Mouse (Mus musculus): Measurements from ENCODE around the gene Msrb3. TPM values are rescaled to one million over a fixed set of nuclear protein-coding genes. Genes with fewer than 3 reads are reported as not detected.
A peak's percentile ranks its signal among the peaks of the same experiment; 100 is the strongest.

The Msrb3 gene
- polyA plus RNA-seq, 1 experiment from 2014 or later, result 31.4 TPM

GRCm38 (mm10) chr10:120808167-120808566 lies 90.7 kb downstream of the Msrb3 start:
- H3K4me3 ChIP-seq (ENCODE audit: low read depth, low read length), result no peak overlapping the region

DNA sequence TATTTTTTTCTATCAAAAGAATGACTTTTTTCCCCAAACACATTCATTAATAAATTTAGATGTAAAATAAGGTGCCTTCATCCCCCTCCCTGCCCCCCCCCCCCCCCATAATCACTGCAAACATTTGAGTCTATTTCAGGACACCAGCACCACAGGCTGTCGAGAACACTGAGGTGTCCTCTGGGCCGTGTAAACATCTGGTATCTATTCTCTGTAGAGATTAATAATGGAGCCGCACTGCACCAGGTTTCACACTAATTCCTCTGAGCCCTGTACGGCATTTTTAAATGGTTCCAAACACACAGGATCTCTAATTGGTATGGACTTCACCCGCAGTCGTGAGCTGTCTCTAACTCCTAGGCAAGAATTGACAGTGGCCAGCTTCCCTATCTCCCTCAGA lies 97.8 kb downstream of the Msrb3 start:
- WGBS (ENCODE audit: insufficient replicate concordance), result 6% methylated on average over 6 of the region's 6 CpGs
- peaks cover 26% of the 10 kb centered on the region for H3K4me1 ChIP-seq (ENCODE audit: control insufficient read depth, insufficient read depth, low read length)
- no peaks in the 10 kb centered on the region for H3K9me3 ChIP-seq (replicated peaks; ENCODE audit: control insufficient read depth, low read length)
- no peaks in the 10 kb centered on the region for H3K27me3 ChIP-seq (ENCODE audit: control insufficient read depth, insufficient read depth, low read length)
- ATAC-seq (replicated peaks; ENCODE audit: insufficient number of reproducible peaks, low FRiP score, low TSS enrichment), result no peak
- H3K9ac ChIP-seq (ENCODE audit: low read depth, low read length), result no peak overlapping the region
- peak overlapping the region; percentile 71 for H3K27ac ChIP-seq (ENCODE audit: low read depth, low read length)
- H3K4me3 ChIP-seq (ENCODE audit: low read depth, low read length), result 0 out of 2 replicates have a peak overlapping the region, but pooled peaks have one; percentile 2
- H3K36me3 ChIP-seq (ENCODE audit: control insufficient read depth, insufficient read depth, low read length), result no peaks in the 10 kb centered on the region
- peak overlapping the region; percentile 56 for H3K4me2 ChIP-seq

More at GRCm38 (mm10) chr10:120808167-120808566, 90.7 kb downstream of the Msrb3 start:
- H3K4me1 ChIP-seq (ENCODE audit: control insufficient read depth, insufficient read depth, low read length), result peaks cover 25% of the 10 kb centered on the region
- H3K36me3 ChIP-seq (ENCODE audit: control insufficient read depth, insufficient read depth, low read length), result no peaks in the 10 kb centered on the region
- H3K27ac ChIP-seq (ENCODE audit: low read depth, low read length), result no peak overlapping the region
- H3K9me3 ChIP-seq (replicated peaks; ENCODE audit: control insufficient read depth, low read length), result no peaks in the 10 kb centered on the region
- no peak overlapping the region for H3K4me2 ChIP-seq
- H3K27me3 ChIP-seq (ENCODE audit: control insufficient read depth, insufficient read depth, low read length), result no peaks in the 10 kb centered on the region
- ATAC-seq (replicated peaks; ENCODE audit: insufficient number of reproducible peaks, low FRiP score, low TSS enrichment), result no peak
- 94% methylated on average over 4 of the region's 4 CpGs for WGBS (ENCODE audit: insufficient replicate concordance)
- H3K9ac ChIP-seq (ENCODE audit: low read depth, low read length), result no peak overlapping the region

GRCm38 (mm10) chr10:120799479-120799878 lies 99.4 kb downstream of the Msrb3 start:
- no peaks in the 10 kb centered on the region for H3K9me3 ChIP-seq (replicated peaks; ENCODE audit: control insufficient read depth, low read length)

DNA sequence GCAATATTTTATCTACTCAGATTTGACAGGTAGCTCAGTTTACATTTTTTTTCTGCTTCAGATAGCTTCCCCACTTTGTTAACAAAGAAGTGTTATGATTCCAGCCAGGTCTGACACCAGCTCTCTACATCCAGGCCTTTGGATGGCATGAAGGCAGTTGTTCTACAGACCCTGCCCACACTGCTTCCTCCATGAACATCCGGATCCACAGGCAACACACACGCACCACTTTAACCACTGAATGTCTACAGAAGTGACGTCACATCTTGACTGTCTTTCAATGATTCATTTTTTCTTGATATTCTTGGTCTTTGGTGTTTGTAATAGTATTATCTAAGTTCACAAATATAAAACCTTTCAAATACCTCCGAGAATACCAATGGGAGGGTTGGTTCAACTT lies 102.2 kb downstream of the Msrb3 start:
- Histone ChIP-seq H3K4me1 (ENCODE audit: control insufficient read depth, insufficient read depth, low read length) (peaks cover 42% of the 10 kb centered on the region), H3K9me3 (replicated peaks; ENCODE audit: control insufficient read depth, low read length) (no peaks in the 10 kb centered on the region), H3K4me2 (no peak overlapping the region), H3K27ac (ENCODE audit: low read depth, low read length) (no peak overlapping the region), H3K36me3 (ENCODE audit: control insufficient read depth, insufficient read depth, low read length) (no peaks in the 10 kb centered on the region), H3K9ac (ENCODE audit: low read depth, low read length) (no peak overlapping the region), H3K27me3 (ENCODE audit: control insufficient read depth, insufficient read depth, low read length) (no peaks in the 10 kb centered on the region), H3K4me3 (ENCODE audit: low read depth, low read length) (no peak overlapping the region)
- no peak for ATAC-seq (replicated peaks; ENCODE audit: insufficient number of reproducible peaks, low FRiP score, low TSS enrichment)
- 82% methylated on average over 4 of the region's 4 CpGs for WGBS (ENCODE audit: insufficient replicate concordance)

More at GRCm38 (mm10) chr10:120799479-120799878, 99.4 kb downstream of the Msrb3 start:
- ATAC-seq (replicated peaks; ENCODE audit: insufficient number of reproducible peaks, low FRiP score, low TSS enrichment), result no peak
- WGBS (ENCODE audit: insufficient replicate concordance), result 65% methylated on average over 6 of the region's 6 CpGs
- no peaks in the 10 kb centered on the region for H3K27me3 ChIP-seq (ENCODE audit: control insufficient read depth, insufficient read depth, low read length)
- H3K4me2 ChIP-seq, result no peak overlapping the region
- peaks cover 35% of the 10 kb centered on the region for H3K4me1 ChIP-seq (ENCODE audit: control insufficient read depth, insufficient read depth, low read length)
- H3K36me3 ChIP-seq (ENCODE audit: control insufficient read depth, insufficient read depth, low read length), result no peaks in the 10 kb centered on the region
- H3K9ac ChIP-seq (ENCODE audit: low read depth, low read length), result no peak overlapping the region
- H3K4me3 ChIP-seq (ENCODE audit: low read depth, low read length), result no peak overlapping the region
- H3K27ac ChIP-seq (ENCODE audit: low read depth, low read length), result no peak overlapping the region

- Histone ChIP-seq H3K4me1 (ENCODE audit: control insufficient read depth, insufficient read depth, low read length) (peaks cover 35% of the 10 kb centered on the region), H3K9ac (ENCODE audit: low read depth, low read length) (no peak overlapping the region), H3K27ac (ENCODE audit: low read depth, low read length) (no peak overlapping the region), H3K4me3 (ENCODE audit: low read depth, low read length) (no peak overlapping the region), H3K4me2 (peak overlapping the region; percentile 6), H3K36me3 (ENCODE audit: control insufficient read depth, insufficient read depth, low read length) (peaks cover 4% of the 10 kb centered on the region; the same call in 1 of the 2 replicates), H3K27me3 (ENCODE audit: control insufficient read depth, insufficient read depth, low read length) (no peaks in the 10 kb centered on the region), H3K9me3 (replicated peaks; ENCODE audit: control insufficient read depth, low read length) (no peaks in the 10 kb centered on the region)
- ATAC-seq (replicated peaks; ENCODE audit: insufficient number of reproducible peaks, low FRiP score, low TSS enrichment), result no peak
- 10% methylated on average over 13 of the region's 13 CpGs for WGBS (ENCODE audit: insufficient replicate concordance)
Observed at GRCm38 (mm10) chr10:120794391-120794817, 104.5 kb downstream of the Msrb3 start.

DNA sequence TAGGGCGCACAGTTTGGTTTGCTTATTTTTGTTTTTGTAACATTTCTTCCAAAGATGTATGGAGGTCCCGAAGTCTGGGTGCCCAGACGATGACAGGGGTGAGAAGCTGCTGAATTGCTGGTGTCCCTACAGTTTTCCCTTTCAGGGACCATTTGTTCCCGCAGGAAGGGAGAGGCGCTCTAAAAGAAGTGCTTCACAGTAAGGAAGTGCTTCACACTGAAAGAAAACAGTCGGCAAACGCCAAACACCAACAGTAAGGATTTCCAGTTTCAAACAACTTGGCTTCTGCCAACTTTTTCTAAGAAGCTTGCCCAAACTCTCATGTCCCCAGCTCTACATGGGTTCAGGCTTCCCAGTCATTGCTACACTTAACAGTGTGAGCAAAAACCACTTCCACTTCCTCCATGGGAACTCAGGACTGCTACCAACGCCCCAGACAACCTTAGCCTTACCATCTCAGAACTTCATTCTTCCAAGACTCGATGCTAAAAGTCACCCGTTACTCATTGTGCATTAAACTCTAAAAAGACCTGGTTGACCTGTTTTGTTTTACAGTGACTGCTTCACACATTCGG lies 106.6 kb downstream of the Msrb3 start:
- H3K4me1 ChIP-seq (ENCODE audit: control insufficient read depth, insufficient read depth, low read length), result peaks cover 29% of the 10 kb centered on the region
- no peak overlapping the region for H3K27ac ChIP-seq (ENCODE audit: low read depth, low read length)
- no peaks in the 10 kb centered on the region for H3K9me3 ChIP-seq (replicated peaks; ENCODE audit: control insufficient read depth, low read length)
- peaks cover 4% of the 10 kb centered on the region; the same call in 1 of the 2 replicates for H3K36me3 ChIP-seq (ENCODE audit: control insufficient read depth, insufficient read depth, low read length)
- no peak overlapping the region for H3K4me3 ChIP-seq (ENCODE audit: low read depth, low read length)
- H3K27me3 ChIP-seq (ENCODE audit: control insufficient read depth, insufficient read depth, low read length), result no peaks in the 10 kb centered on the region
- ATAC-seq (replicated peaks; ENCODE audit: insufficient number of reproducible peaks, low FRiP score, low TSS enrichment), result no peak
- no peak overlapping the region for H3K9ac ChIP-seq (ENCODE audit: low read depth, low read length)
- 53% methylated on average over 11 of the region's 11 CpGs for WGBS (ENCODE audit: insufficient replicate concordance)
- no peak overlapping the region for H3K4me2 ChIP-seq

DNA sequence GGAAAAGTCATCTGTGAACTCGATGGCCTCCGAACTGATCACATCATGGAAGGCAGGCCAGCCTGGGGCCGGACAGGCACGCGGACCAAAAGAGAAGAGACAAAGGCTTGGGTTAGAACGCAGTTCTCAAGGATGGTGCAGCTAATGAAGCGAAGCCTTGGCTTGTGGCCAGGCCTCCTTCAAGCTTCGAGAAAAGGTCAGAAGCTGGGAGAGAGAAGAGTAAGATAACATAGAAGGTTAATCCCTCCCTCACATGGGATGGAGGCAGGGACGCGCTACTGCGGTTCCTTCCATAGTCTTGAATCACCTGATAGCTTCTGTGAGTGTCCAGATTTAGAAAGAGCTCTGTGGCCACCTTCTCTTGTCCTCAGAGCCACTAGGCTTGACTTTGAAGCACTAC lies 107.5 kb downstream of the Msrb3 start:
- H3K9ac ChIP-seq (ENCODE audit: low read depth, low read length), result no peak overlapping the region
- no peak overlapping the region for H3K4me3 ChIP-seq (ENCODE audit: low read depth, low read length)
- H3K4me1 ChIP-seq (ENCODE audit: control insufficient read depth, insufficient read depth, low read length), result peaks cover 29% of the 10 kb centered on the region
- peaks cover 4% of the 10 kb centered on the region; the same call in 1 of the 2 replicates for H3K36me3 ChIP-seq (ENCODE audit: control insufficient read depth, insufficient read depth, low read length)
- no peak overlapping the region for H3K27ac ChIP-seq (ENCODE audit: low read depth, low read length)
- no peaks in the 10 kb centered on the region for H3K9me3 ChIP-seq (replicated peaks; ENCODE audit: control insufficient read depth, low read length)
- H3K27me3 ChIP-seq (ENCODE audit: control insufficient read depth, insufficient read depth, low read length), result no peaks in the 10 kb centered on the region
- no peak overlapping the region for H3K4me2 ChIP-seq
- ATAC-seq (replicated peaks; ENCODE audit: insufficient number of reproducible peaks, low FRiP score, low TSS enrichment), result no peak
- WGBS (ENCODE audit: insufficient replicate concordance), result 66% methylated on average over 11 of the region's 11 CpGs

DNA sequence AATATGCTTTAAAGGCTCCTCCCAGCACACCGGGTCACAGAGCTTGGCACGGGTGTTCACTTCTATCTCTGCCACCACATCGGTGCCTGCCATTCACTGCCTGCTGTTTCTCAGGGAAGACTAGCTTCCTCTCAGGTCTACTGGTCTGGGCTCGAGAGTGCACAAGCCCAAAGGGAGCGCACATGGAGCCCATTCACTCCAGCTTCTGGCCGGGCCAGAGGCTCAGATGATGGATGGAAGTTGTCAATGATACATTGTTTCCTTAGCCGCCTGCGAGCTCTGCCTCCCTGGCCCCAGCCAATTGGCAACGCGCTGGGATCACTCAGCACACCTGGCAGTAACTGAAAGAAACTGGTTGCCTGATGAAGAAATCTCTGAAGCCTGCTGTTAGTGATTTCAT lies 111.7 kb downstream of the Msrb3 start:
- Histone ChIP-seq H3K27me3 (ENCODE audit: control insufficient read depth, insufficient read depth, low read length) (no peaks in the 10 kb centered on the region), H3K4me2 (no peak overlapping the region), H3K9ac (ENCODE audit: low read depth, low read length) (no peak overlapping the region), H3K36me3 (ENCODE audit: control insufficient read depth, insufficient read depth, low read length) (peaks cover 9% of the 10 kb centered on the region; the same call in 1 of the 2 replicates), H3K4me3 (ENCODE audit: low read depth, low read length) (no peak overlapping the region), H3K9me3 (replicated peaks; ENCODE audit: control insufficient read depth, low read length) (no peaks in the 10 kb centered on the region), H3K4me1 (ENCODE audit: control insufficient read depth, insufficient read depth, low read length) (peaks cover 12% of the 10 kb centered on the region; the same call in 1 of the 2 replicates), H3K27ac (ENCODE audit: low read depth, low read length) (no peak overlapping the region)
- ATAC-seq (replicated peaks; ENCODE audit: insufficient number of reproducible peaks, low FRiP score, low TSS enrichment), result no peak
- 55% methylated on average over 10 of the region's 10 CpGs for WGBS (ENCODE audit: insufficient replicate concordance)

DNA sequence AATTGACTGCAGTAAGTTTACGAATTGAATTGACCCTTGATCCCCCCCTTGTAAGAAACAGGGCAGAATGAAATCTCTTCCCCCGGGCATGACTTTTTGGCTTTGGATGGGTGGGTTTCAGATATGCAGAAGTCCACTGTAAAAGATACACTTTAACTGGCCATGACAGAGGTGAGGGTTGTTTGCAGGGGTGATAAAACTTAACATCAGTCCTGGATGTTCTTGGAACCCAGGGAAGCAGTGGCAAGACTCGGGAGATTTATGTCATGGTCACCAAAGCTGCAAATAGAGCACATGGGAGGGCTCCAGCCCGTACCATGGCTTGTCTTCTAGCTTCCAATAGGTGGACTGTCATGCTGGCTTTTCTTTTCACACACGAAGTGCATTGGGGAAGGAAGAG lies 114.4 kb downstream of the Msrb3 start:
- H3K9me3 ChIP-seq (replicated peaks; ENCODE audit: control insufficient read depth, low read length), result no peaks in the 10 kb centered on the region
- 68% methylated on average over 5 of the region's 5 CpGs for WGBS (ENCODE audit: insufficient replicate concordance)
- H3K27ac ChIP-seq (ENCODE audit: low read depth, low read length), result no peak overlapping the region
- 0 out of 2 replicates have a peak, but pooled peaks cover 2% of the 10 kb centered on the region for H3K4me1 ChIP-seq (ENCODE audit: control insufficient read depth, insufficient read depth, low read length)
- H3K9ac ChIP-seq (ENCODE audit: low read depth, low read length), result no peak overlapping the region
- H3K4me2 ChIP-seq, result no peak overlapping the region
- ATAC-seq (replicated peaks; ENCODE audit: insufficient number of reproducible peaks, low FRiP score, low TSS enrichment), result no peak
- H3K4me3 ChIP-seq (ENCODE audit: low read depth, low read length), result no peak overlapping the region
- H3K27me3 ChIP-seq (ENCODE audit: control insufficient read depth, insufficient read depth, low read length), result no peaks in the 10 kb centered on the region
- H3K36me3 ChIP-seq (ENCODE audit: control insufficient read depth, insufficient read depth, low read length), result peaks cover 4% of the 10 kb centered on the region; the same call in 1 of the 2 replicates
